Mouse (Mus musculus): ENCODE measurements around the gene Rmnd1.

- TF ChIP-seq CTCF (IDR thresholded peaks at IDR 0.05; ENCODE audit: control insufficient read depth, insufficient read depth, insufficient replicate concordance, low read depth, low read length) (no peak), POLR2A (IDR thresholded peaks at IDR 0.05; ENCODE audit: control insufficient read depth, low read depth, low read length) (no peak)
Observed at GRCm38 (mm10) chr10:4430826-4431225, 1.4 kb downstream of the Rmnd1 start.
